Mouse (Mus musculus) frontal cortex, adult 2 months (tissue): ENCODE measurements around the gene Endod1. TPM values are rescaled to one million over a fixed set of nuclear protein-coding genes. Genes with fewer than 3 reads are reported as not detected.

ENCODE experiments used
- DNase-seq, 2 experiments: peaks; one replicate each; pipeline ENCODE4 v3.0.0; 2022; ENCODE audit warnings: low spot score in 1 of 2; ENCODE audit errors: extremely low spot score in 1 of 2
- polyA plus RNA-seq: library from polyadenylated mRNA; depleted of rRNA; stranded (reverse); fragments of >200 nt; gene quantifications from 2 replicates; pipeline ENCODE4 v1.2.3, GENCODE M21; 2012; rRNA removed

Gene Endod1
- polyA plus RNA-seq, 1 experiment = 39.5 TPM

- DNase-seq = no peak
Observed at GRCm38 (mm10) chr9:14338701-14339100, 42.6 kb downstream of the Endod1 start.

DNA sequence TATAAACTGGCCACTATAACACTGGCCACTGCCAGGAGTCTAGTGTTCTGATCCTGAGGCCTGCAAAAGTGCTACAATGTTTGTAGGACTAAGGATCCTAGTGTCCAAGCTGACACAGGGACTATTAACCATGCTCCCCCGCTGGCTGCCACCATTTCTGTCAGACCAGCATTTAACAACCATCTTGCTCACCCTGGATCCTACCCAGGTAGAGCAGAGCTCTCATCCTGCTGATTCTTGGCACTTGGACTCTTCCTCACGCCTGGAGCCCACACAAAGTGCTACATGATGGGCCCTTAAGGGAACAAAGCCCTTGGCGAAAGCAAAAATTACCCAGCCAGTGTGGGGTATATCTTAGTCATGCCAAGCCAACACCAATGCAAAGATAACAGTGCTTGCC is 44.4 kb downstream of the Endod1 start:
- DNase-seq = peak in 1 of 2 experiments; percentile 23

- DNase-seq = no peak
Observed at GRCm38 (mm10) chr9:14335829-14336228, 45.5 kb downstream of the Endod1 start.

DNA sequence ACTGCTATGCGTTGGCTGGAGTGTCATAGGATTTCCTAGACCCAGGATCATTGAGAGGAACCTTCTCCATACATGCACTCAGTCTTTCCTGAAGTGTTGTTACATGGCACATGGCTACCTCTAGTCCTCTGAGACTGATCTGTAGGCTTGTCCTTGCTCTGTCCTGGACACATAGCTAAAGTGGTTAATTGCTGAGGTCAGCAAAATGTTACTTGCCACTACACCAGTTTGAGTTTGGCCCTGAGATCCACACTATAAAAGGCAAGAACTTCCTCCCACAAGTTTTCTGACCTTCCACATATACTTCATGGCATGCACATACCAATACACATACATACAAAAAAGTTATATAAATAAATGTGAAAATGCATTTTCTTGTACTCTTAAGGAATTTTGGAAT is 64.7 kb downstream of the Endod1 start:
- no peak for DNase-seq

GRCm38 (mm10) chr9:14314477-14314876 is 66.8 kb downstream of the Endod1 start:
- DNase-seq = no peak

DNA sequence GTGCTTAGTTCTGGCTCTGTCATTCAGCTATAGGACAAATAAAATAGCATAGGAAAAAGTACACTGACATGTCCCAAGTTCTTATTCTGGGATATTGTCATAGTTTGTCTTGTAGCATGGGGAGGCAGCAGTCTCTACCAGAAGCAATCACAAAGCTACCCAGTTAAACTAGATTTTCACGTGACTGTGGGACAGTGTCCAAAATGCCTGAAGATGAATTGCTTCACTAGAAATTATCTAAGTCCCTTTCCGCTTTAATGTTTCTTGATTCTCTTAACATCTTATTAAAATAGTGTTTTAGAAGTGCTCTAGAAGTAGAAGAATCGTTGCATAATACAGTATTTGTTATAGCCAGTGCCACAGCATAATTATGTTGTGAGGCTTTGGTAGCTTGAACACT is 67.3 kb downstream of the Endod1 start:
- DNase-seq = no peak

DNA sequence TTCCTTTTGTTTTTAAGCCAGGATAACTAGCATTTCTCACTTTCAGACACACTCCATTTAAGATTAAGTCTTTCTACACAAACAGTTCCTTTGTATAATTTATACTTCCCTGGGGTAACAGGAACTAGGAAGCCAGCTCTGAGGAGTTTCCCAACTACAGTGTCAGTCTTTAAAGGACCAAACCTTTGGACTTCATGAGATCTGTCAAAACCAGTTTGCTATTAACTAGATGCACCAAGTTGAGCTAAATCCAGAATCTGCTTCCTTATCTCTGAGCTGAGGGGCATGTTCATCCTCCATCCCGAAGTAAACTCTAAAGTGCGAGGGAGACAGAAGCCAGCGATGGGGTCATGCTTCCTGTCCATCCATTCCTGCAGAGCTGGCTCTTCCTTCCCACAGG is 74.0 kb downstream of the Endod1 start:
- no peak for DNase-seq

GRCm38 (mm10) chr9:14304262-14304968 is 76.9 kb downstream of the Endod1 start:
- DNase-seq = no peak

Other genes with a start within 250 kb of the Endod1 start
- gene Sesn3, start 106.4 kb downstream of the Endod1 start, polyA plus RNA-seq = 38.3 and 39.3 TPM in 2 replicates
- 0.86 and 1.3 TPM in 2 replicates for gene Kdm4d, start 119.0 kb upstream of the Endod1 start, polyA plus RNA-seq
- 91.1 and 103 TPM in 2 replicates for gene Cwc15, start 119.1 kb upstream of the Endod1 start, polyA plus RNA-seq